Mouse (Mus musculus) adrenal gland (tissue): ENCODE data around the gene Ndufaf3.

Experiments
- intact Hi-C: fragments of 180-260 bp; cut with DNase I; formaldehyde crosslinking; loops from one replicate; pipeline ENCODE4 v1.15.1; 2025

Ndufaf3 gene

DNA sequence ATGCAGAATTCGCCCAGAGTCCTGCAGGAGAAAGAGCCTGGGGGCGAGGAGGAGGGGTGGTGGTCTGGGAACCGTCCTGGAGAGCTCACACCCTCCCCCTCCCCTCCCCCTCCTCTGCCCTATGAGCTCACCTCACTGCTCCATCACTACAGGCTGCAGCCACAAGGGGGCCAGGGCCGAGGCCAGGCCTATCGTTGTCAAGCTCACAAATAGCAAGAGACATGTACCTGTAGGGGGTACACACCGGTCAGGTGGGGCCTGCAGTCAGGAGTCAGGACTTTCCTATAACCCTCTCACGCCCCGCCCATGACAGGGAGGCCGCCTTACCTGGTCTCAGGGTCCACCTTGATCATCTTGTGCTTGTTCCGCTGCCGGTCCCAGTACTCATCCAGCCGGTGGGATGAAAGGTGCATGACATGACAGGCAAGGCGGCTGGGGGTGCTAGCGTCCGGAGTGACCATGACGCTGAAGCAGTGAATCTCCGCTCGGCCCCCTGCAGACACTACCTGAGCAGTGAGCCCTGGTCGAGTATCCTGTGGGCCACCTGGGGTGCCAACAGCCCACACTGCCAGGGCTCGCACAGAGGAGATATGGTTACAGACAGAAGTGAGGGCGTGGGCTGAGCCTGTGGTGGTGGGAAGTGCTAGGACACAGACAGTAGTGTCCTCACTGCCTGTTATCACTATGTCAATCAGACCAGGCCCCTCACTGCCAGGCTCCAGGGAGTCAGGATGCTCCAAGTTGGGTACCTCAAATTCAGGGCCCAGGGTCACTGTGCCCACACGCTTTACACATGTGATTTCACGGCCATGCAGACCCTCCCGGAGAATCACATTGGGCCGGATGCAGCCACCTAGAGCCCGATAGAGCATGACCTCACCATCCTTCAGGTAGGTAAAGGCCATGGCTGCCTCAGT is 6.8 kb upstream of the Ndufaf3 start:
- intact Hi-C loops, result no loop called here

- intact Hi-C loops, result no loop called here
These were observed 5.1 kb upstream of the Ndufaf3 start for GRCm38 (mm10) chr9:108572321-108572720.

DNA sequence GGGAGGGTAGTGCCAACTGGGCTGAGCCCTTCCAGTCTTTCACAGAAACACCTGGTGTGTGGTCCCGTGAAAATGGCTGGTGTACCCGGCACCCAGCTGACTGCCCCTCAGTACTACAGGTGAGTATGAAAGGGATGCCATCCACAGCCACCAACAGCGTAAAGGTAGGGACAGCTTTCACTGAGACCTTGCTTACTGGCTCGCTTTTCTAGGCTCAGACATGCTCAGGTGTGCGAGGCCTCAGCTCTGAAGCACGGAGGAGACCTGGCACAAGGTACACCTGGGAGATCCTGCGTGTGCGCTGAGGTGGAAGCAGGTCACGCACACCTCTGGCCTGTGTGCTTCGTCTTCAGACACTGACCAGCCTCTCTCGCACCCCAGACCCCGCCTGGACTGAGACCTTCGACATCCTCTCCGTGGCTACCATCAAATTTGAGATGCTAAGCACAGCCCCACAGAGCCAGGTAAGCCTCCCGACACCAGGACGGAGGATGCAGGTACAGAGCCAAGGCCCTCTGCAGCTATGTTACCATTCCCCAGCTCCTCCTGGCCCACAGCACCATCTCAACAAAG is 4.3 kb upstream of the Ndufaf3 start:
- intact Hi-C loops, result no loop called here

- intact Hi-C loops, result no loop called here
These were observed 3.1 kb upstream of the Ndufaf3 start for GRCm38 (mm10) chr9:108570207-108570896.

DNA sequence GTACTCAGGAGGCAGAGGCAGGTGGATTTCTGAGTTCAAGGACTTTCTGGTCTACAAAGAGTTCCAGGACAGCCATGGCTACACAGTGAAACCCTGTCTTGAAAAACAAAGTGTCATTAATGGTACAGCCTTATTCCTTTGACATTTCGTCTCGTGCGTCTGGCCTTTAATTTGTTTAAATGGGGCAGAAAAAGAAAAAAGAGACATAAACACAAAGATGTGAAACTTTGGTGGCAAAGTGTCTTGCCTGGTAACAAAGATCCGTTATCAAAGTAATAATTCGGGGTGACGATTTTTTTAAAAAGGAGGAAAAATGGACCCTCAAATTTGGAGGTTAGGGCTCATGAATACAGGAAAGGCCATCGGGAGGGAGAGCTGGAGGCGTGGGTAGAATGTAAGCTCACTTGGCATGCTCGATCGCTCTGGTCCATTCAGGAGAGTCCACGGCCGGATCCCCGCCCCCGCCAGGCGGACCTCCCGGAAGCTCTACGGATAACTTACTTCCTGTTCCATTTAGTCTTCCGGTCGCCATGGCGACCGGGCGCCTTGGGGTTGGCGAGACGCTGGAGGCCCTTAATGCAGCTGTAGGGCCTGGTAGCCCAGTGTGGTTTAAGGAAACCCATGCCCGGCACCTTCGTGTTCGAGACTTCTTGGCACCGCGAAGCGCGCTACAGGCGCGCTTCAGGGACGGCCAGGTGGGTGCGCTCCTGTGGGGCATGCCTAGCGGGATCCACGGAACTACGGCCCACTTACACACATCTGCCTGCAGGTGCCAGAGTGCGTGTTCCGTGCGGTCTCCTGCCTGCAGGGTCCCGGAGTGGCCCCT is 2.4 kb upstream of the Ndufaf3 start, which contains the start of gene Dalrd3:
Gene Dalrd3, plus strand, starts transcription at position 506 of the 826 bp plus-strand sequence.
- intact Hi-C loops, result loop anchor here (5.0 kb wide), 1 partner anchor 52 kb away; the partner anchor contains the start of gene Qrich1

- intact Hi-C loops, result loop anchor here (5.0 kb wide), 1 partner anchor 51 kb away; the partner anchor contains the start of gene Qrich1
These were observed 1.3 kb upstream of the Ndufaf3 start for GRCm38 (mm10) chr9:108568511-108568921.

- intact Hi-C loops, result loop anchor here (5.0 kb wide), 1 partner anchor 51 kb away; the partner anchor contains the start of gene Qrich1
These were observed 741 bp upstream of the Ndufaf3 start for GRCm38 (mm10) chr9:108567931-108568419.

GRCm38 (mm10) chr9:108565881-108566814 is 1.1 kb downstream of the Ndufaf3 start:
- intact Hi-C loops, result loop anchor here (5.0 kb wide), 1 partner anchor 49 kb away; the partner anchor contains the start of gene Qrich1

DNA sequence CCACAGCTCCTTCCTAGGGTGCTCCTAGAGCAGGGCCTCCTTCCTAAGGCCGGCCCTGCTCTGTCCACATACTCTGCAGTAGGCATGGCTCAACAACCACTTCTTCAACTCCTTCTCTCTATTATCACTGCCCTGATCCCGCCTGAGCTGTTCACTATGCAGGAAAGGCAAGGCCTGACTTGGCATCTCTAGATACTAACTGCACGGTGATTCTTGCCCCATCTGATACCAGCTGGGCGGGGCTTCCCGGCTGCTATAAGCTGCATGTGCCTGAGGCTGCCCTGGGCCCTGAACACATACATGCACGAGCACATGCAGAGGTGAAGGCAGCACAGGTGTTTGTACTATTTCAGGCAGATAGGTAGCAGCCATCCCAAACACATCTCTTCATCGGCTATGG is 3.1 kb downstream of the Ndufaf3 start:
- intact Hi-C loops, result no loop called here

GRCm38 (mm10) chr9:108563671-108564070 is 3.6 kb downstream of the Ndufaf3 start:
- intact Hi-C loops, result no loop called here

GRCm38 (mm10) chr9:108560227-108560841 is 6.9 kb downstream of the Ndufaf3 start, which contains the start of gene Impdh2:
Impdh2 (plus strand) TSS chr9:108560286.
- intact Hi-C loops, result no loop called here

DNA sequence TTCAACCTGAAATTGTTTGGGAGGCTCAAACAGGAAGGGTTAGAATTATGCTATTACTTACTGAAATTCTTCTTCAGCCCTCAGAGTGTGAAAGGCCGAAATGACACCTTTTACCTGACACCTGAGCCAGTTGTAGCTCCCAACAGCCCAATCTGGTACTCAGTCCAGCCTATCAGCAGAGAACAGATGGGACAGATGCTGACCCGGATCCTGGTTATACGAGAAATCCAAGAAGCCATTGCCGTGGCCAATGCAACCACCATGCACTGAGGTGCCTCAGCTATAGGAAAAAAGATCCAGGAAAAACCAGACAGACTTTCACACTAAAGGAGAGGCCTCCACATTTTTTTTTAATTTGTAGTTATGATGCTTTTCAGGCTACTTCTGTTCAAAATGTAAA is 8.1 kb downstream of the Ndufaf3 start:
- intact Hi-C loops, result no loop called here

DNA sequence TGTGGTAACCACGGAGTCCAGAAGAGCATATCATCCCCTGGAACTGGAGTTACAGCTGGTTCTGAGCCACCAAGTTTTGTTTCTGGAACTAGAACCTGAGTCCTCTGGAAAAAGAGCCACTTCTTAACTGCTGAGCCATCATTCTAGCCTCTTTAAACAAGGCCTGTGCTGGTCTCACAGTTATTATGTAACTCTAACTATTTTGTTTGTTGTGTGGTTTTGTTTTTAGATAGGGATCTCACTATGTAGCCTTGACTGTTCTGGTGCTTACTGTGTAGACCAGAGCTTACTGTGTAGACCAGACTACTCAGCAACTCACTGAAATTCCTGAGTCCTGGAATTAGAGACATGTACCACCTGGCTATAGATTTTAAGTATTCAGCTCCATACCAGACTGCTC is 20.4 kb downstream of the Ndufaf3 start:
- intact Hi-C loops, result no loop called here

DNA sequence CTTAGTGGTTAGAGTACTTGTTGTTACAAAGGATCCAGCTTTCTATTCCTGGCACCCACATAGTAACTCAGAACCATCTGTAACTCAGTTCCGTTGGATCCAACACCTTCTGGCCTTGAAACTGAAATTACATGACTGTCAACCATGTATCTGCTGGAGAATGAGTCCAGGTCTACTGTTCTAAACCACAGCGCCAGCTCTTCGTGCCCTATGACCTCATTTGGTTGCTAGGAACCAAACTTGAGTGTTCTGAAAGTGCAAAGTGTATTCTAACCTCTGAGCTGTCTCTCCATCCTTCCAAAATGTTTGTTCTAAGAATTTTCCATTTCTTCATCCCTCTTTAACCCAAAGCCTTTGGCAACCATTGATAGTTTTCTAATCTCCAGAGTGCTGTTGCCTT is 21.2 kb downstream of the Ndufaf3 start:
- intact Hi-C loops, result no loop called here

DNA sequence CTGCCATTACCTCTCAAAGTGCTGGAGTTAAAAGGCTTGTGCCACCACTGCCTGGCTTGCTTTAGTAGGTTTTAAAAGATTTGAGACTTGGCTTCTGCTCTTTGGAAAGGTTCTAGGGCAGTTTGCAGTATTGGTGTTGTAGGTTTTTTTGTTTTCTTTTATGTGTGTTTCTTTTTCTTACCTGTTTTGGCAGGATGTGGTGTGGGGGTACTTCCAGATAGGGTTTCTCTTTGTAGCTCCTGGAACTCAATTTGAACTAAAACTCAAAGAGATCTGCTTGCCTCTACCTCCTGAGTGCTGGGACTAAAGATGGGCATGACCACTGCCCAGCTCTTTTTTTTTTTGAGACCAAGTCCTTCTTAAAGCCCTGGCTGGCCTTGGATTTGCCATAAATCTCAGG is 26.4 kb downstream of the Ndufaf3 start:
- intact Hi-C loops, result no loop called here

GRCm38 (mm10) chr9:108531496-108531895 is 35.7 kb downstream of the Ndufaf3 start:
- intact Hi-C loops, result no loop called here

GRCm38 (mm10) chr9:108530954-108531353 is 36.3 kb downstream of the Ndufaf3 start:
- intact Hi-C loops, result no loop called here

DNA sequence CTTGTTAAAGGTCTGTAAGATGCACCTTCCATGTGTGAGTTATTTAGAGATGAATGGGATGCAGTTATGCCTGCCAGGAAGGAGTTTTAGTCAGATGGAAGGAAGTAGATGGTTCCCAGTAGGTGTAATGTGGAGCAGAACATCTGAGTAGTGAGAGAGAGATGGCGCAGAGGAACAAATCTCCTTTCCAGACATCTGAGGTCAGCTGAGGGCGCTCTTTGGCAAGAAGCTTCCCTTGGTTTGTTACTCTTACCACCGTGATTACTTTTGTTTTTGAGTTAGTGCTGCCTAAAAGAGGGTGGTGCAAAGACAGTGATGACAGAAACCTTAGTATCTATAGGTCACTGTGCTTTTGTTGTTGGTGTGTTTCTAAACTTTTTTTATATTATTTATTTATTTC is 41.8 kb downstream of the Ndufaf3 start:
- intact Hi-C loops, result no loop called here

GRCm38 (mm10) chr9:108523341-108523740 is 43.9 kb downstream of the Ndufaf3 start:
- intact Hi-C loops, result no loop called here
